ENCODE assay signal across 8 mouse cellular contexts in genomic region chr4:155991211-155991907, GRCm38 (mm10). TPM values are rescaled to one million over a fixed set of nuclear protein-coding genes. Genes with fewer than 3 reads are reported as not detected.
DNase-seq lines count a peak whose midpoint lies in the region; ATAC-seq lines count a peak whose summit lies in the region.

No protein-coding gene starts in this region.

- H3K27ac ChIP-seq in forebrain, embryonic 10.5 days = peak overlapping the region; percentile 95
- no peak overlapping the region for H3K27ac ChIP-seq in limb, embryonic 12.5 days
- peak overlapping the region; percentile 94 for H3K27ac ChIP-seq in midbrain, embryonic 13.5 days

- H3K9ac ChIP-seq in limb, embryonic 12.5 days (replicated peaks) = peak overlapping the region; percentile 57
- peak overlapping the region; percentile 80 for H3K9ac ChIP-seq in midbrain, embryonic 13.5 days (replicated peaks)

- no peak; the same call in 1 of the 2 replicates for ATAC-seq in limb, embryonic 12.5 days (ENCODE audit: insufficient number of reproducible peaks, insufficient read depth, low FRiP score, low TSS enrichment, low read depth)
- peak; percentile 11 for ATAC-seq in midbrain, embryonic 13.5 days

- DNase-seq in embryo, embryonic 10 days (ENCODE audit: low spot score) = peak; percentile 28
- no peak for DNase-seq in embryo, embryonic 10.5 days (ENCODE audit: low spot score)
- peak; percentile 87 for DNase-seq in 416B (ENCODE audit: low read depth)
- DNase-seq in forebrain, embryonic 10.5 days (ENCODE audit: extremely low spot score, low spot score) = peak; percentile 21
- DNase-seq in left cerebral cortex, adult 9 months (ENCODE audit: low spot score in 2 of 2) = no peak
- DNase-seq in layer of hippocampus, adult 9-10 months (ENCODE audit: low spot score) = no peak

- peaks cover 26% of the 10 kb centered on the region for H3K4me1 ChIP-seq in forebrain, embryonic 10.5 days
- peaks cover 19% of the 10 kb centered on the region for H3K4me1 ChIP-seq in limb, embryonic 12.5 days (replicated peaks)
- H3K4me1 ChIP-seq in midbrain, embryonic 13.5 days (replicated peaks) = peaks cover 37% of the 10 kb centered on the region

- H3K4me2 ChIP-seq in limb, embryonic 12.5 days = peak overlapping the region; percentile 94
- peak overlapping the region; percentile 98 for H3K4me2 ChIP-seq in midbrain, embryonic 13.5 days (replicated peaks)

- H3K9me3 ChIP-seq in forebrain, embryonic 10.5 days = peaks cover 8% of the 10 kb centered on the region; the same call in 1 of the 2 replicates
- H3K9me3 ChIP-seq in limb, embryonic 12.5 days = no peaks in the 10 kb centered on the region
- H3K9me3 ChIP-seq in midbrain, embryonic 13.5 days = no peaks in the 10 kb centered on the region

- H3K27me3 ChIP-seq in forebrain, embryonic 10.5 days (ENCODE audit: poor library complexity, severe bottlenecking) = no peaks in the 10 kb centered on the region
- H3K27me3 ChIP-seq in limb, embryonic 12.5 days = no peaks in the 10 kb centered on the region
- H3K27me3 ChIP-seq in midbrain, embryonic 13.5 days = no peaks in the 10 kb centered on the region

- WGBS in forebrain, embryonic 10.5 days = 91% methylated on average over 22 of the region's 22 CpGs
- WGBS in limb, embryonic 12.5 days = 88% methylated on average over 22 of the region's 22 CpGs
- 91% methylated on average over 22 of the region's 22 CpGs for WGBS in midbrain, embryonic 13.5 days

- peak overlapping the region; percentile 71 for H3K4me3 ChIP-seq in forebrain, embryonic 10.5 days
- H3K4me3 ChIP-seq in limb, embryonic 12.5 days (replicated peaks) = peak overlapping the region; percentile 83
- H3K4me3 ChIP-seq in midbrain, embryonic 13.5 days (replicated peaks) = peak overlapping the region; percentile 89

- H3K36me3 ChIP-seq in forebrain, embryonic 10.5 days (replicated peaks) = peaks cover 30% of the 10 kb centered on the region
- H3K36me3 ChIP-seq in limb, embryonic 12.5 days = peaks cover 10% of the 10 kb centered on the region
- H3K36me3 ChIP-seq in midbrain, embryonic 13.5 days = peaks cover 11% of the 10 kb centered on the region

RNA-seq across cellular contexts. Expression of gene B3galt6, which starts 1.1 kb away (rescaled TPM):
- polyA plus RNA-seq in forebrain, embryonic 10.5 days (2016; fragmentation: Nextera tagmentation; extraction: Ambion mirVana) = 12.7 and 14.0 TPM in 2 replicates
- 16.1 and 16.8 TPM in 2 replicates for polyA plus RNA-seq in limb, embryonic 12.5 days (2016; fragmentation: Nextera tagmentation; extraction: Ambion mirVana)
- polyA plus RNA-seq in midbrain, embryonic 13.5 days (2015; fragmentation: Nextera tagmentation; extraction: Ambion mirVana) = 25.0 and 26.9 TPM in 2 replicates

RNA-seq across cellular contexts. Expression of gene Sdf4, which starts 1.3 kb away (rescaled TPM):
- 134 and 135 TPM in 2 replicates for polyA plus RNA-seq in forebrain, embryonic 10.5 days (2016; fragmentation: Nextera tagmentation; extraction: Ambion mirVana)
- 131 and 139 TPM in 2 replicates for polyA plus RNA-seq in limb, embryonic 12.5 days (2016; fragmentation: Nextera tagmentation; extraction: Ambion mirVana)
- polyA plus RNA-seq in midbrain, embryonic 13.5 days (2015; fragmentation: Nextera tagmentation; extraction: Ambion mirVana) = 125 and 128 TPM in 2 replicates

RNA-seq across cellular contexts. Expression of gene Tnfrsf4, which starts 22.3 kb away (rescaled TPM):
- 0.72 and 1.1 TPM in 2 replicates for polyA plus RNA-seq in forebrain, embryonic 10.5 days (2016; fragmentation: Nextera tagmentation; extraction: Ambion mirVana)
- 0.84 and 0.92 TPM in 2 replicates for polyA plus RNA-seq in limb, embryonic 12.5 days (2016; fragmentation: Nextera tagmentation; extraction: Ambion mirVana)
- 0.57 TPM in 2 replicates for polyA plus RNA-seq in midbrain, embryonic 13.5 days (2015; fragmentation: Nextera tagmentation; extraction: Ambion mirVana)

RNA-seq across cellular contexts. Expression of gene C1qtnf12, which starts 29.2 kb away (rescaled TPM):
- polyA plus RNA-seq in forebrain, embryonic 10.5 days (2016; fragmentation: Nextera tagmentation; extraction: Ambion mirVana) = 18.4 and 20.9 TPM in 2 replicates
- 27.1 and 31.6 TPM in 2 replicates for polyA plus RNA-seq in limb, embryonic 12.5 days (2016; fragmentation: Nextera tagmentation; extraction: Ambion mirVana)
- polyA plus RNA-seq in midbrain, embryonic 13.5 days (2015; fragmentation: Nextera tagmentation; extraction: Ambion mirVana) = 8.2 and 11.0 TPM in 2 replicates

RNA-seq across cellular contexts. Expression of gene Tnfrsf18, which starts 34.6 kb away (rescaled TPM):
- polyA plus RNA-seq in forebrain, embryonic 10.5 days (2016; fragmentation: Nextera tagmentation; extraction: Ambion mirVana) = 0.72 and 1.1 TPM in 2 replicates
- 1.8 and 1.9 TPM in 2 replicates for polyA plus RNA-seq in limb, embryonic 12.5 days (2016; fragmentation: Nextera tagmentation; extraction: Ambion mirVana)
- polyA plus RNA-seq in midbrain, embryonic 13.5 days (2015; fragmentation: Nextera tagmentation; extraction: Ambion mirVana) = 2.0 and 2.3 TPM in 2 replicates

Comparison
In these comparisons a context has a peak if more than half of its experiments do, and no peak if none do; other contexts are left out.
1. DNase-seq: peak in embryo, embryonic 10 days (single experiment), 416B (single experiment) and forebrain, embryonic 10.5 days (single experiment); none in embryo, embryonic 10.5 days (single experiment), left cerebral cortex, adult 9 months (0 of 2) and layer of hippocampus, adult 9-10 months (single experiment).
2. Peak in every context shown above with its lines, with median percentiles within 50 percentile points of each other: H3K4me3 ChIP-seq.